23 mouse cellular contexts compared by ENCODE assay signal in the genomic region with DNA sequence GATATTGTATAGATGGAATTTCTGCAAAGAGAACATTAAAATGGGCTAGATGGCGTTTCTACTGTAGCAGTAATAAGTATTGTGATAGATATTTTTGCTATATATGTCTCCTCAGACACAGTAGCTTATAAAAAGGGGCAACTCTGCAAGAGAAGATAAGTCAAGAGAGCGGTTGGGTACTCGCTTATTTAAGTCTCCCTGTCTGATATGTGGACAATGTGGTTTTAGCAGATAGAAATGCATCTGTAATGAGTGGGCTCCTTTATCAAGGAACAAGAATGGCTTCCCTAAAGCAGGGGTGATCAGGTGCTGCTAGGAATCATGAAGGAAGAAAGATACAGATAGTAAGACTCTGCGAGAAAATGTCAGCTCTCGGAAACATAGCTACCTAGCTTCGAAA. TPM values are rescaled to one million over a fixed set of nuclear protein-coding genes. Genes with fewer than 3 reads are reported as not detected.
"Had no signal": no experiment of that assay in that cellular context is flagged by ENCODE, and none has a peak within 500 bp of the region (broad histone marks: within the 10 kb centered on the region; RNA-seq: fewer than 3 reads in every experiment).

No protein-coding gene starts in this region.

- H3K36me3 ChIP-seq: limb, embryonic 15.5 days; lung, embryonic 15.5 days; neural tube, embryonic 12.5 days had no signal

- H3K27me3 ChIP-seq: limb, embryonic 15.5 days; lung, embryonic 15.5 days; neural tube, embryonic 12.5 days had no signal

- ATAC-seq: intestine, embryonic 16.5 days had no signal

- H3K4me1 ChIP-seq: limb, embryonic 15.5 days; lung, embryonic 15.5 days; neural tube, embryonic 12.5 days had no signal

- H3K4me2 ChIP-seq: limb, embryonic 15.5 days; lung, embryonic 15.5 days; neural tube, embryonic 12.5 days had no signal

- H3K27ac ChIP-seq: kidney, postnatal 0 days; limb, embryonic 15.5 days; lung, embryonic 15.5 days; macrophage; neural tube, embryonic 12.5 days had no signal

- DNase-seq: kidney, adult 9 months; kidney, postnatal 36 days; layer of hippocampus, adult 9-11 months; layer of hippocampus, postnatal 36 days; lung, postnatal 14 days; midbrain, embryonic 14.5 days; right cerebral cortex, postnatal 4 days; spleen, adult 18-20 months; thymus, adult 18-20 months; thymus, postnatal 14 days had no signal

- H3K9me3 ChIP-seq: limb, embryonic 15.5 days; lung, embryonic 15.5 days; neural tube, embryonic 12.5 days had no signal

- H3K9ac ChIP-seq: limb, embryonic 15.5 days; lung, embryonic 15.5 days; neural tube, embryonic 12.5 days had no signal

- H3K4me3 ChIP-seq: limb, embryonic 15.5 days; lung, embryonic 15.5 days; neural tube, embryonic 12.5 days had no signal

RNA-seq across cellular contexts. Expression of a gene that starts 18.2 kb away (rescaled TPM):
- total RNA-seq: monocyte, adult 5-6 weeks; neutrophil, adult 5-6 weeks had no signal
- polyA plus RNA-seq: macrophage had no signal

RNA-seq across cellular contexts. Expression of a gene that starts 39.9 kb away (rescaled TPM):
- total RNA-seq: layer of hippocampus, adult 18-20 months; layer of hippocampus, postnatal 36 days; left cerebral cortex, adult 8-10 months; left cerebral cortex, postnatal 25 days; monocyte, adult 5-6 weeks; neutrophil, adult 5-6 weeks had no signal
- polyA plus RNA-seq: intestine, embryonic 16.5 days; limb, embryonic 11.5 days; limb, embryonic 15.5 days; lung, embryonic 15.5 days; macrophage; midbrain, embryonic 14.5 days; neural tube, embryonic 12.5 days; stomach, embryonic 14.5 days had no signal
